Mouse (Mus musculus) gonadal fat pad, adult 2 months (tissue): Measurements from ENCODE around the gene Prss12. TPM values are rescaled to one million over a fixed set of nuclear protein-coding genes. Genes with fewer than 3 reads are reported as not detected.
"Not testable (repeated sequence)": the region's sequence is repeated elsewhere in the genome, so short reads cannot be mapped to it uniquely, and the experiment has no call there.

Experiments
- DNase-seq: peaks from one replicate; pipeline ENCODE4 v3.0.0-alpha.2; 2012; ENCODE audit warnings: low read depth
- polyA plus RNA-seq: library from polyadenylated mRNA; depleted of rRNA; stranded (reverse); fragments of >200 nt; gene quantifications from 2 replicates; pipeline ENCODE4 v1.2.3, GENCODE M21; 2012

The Prss12 gene
- polyA plus RNA-seq, 1 experiment: 5.6 TPM

- DNase-seq: no peak
Observed at GRCm38 (mm10) chr3:123476833-123477232, 30.1 kb downstream of the Prss12 start.

- DNase-seq: no peak
Observed at GRCm38 (mm10) chr3:123481266-123481665, 34.6 kb downstream of the Prss12 start.

- DNase-seq: no peak
Observed at GRCm38 (mm10) chr3:123491814-123492213, 45.1 kb downstream of the Prss12 start.

- DNase-seq: no peak
Observed at GRCm38 (mm10) chr3:123493163-123493562, 46.5 kb downstream of the Prss12 start.

- DNase-seq: no peak
Observed at GRCm38 (mm10) chr3:123495088-123495487, 48.4 kb downstream of the Prss12 start.

GRCm38 (mm10) chr3:123498787-123499186 lies 52.1 kb downstream of the Prss12 start:
- DNase-seq: no peak

GRCm38 (mm10) chr3:123501798-123502197 lies 55.1 kb downstream of the Prss12 start:
- DNase-seq: not testable (repeated sequence)

GRCm38 (mm10) chr3:123503943-123504342 lies 57.2 kb downstream of the Prss12 start:
- no peak for DNase-seq

- DNase-seq: no peak
Observed at GRCm38 (mm10) chr3:123504783-123505182, 58.1 kb downstream of the Prss12 start.

GRCm38 (mm10) chr3:123505778-123506667 lies 59.3 kb downstream of the Prss12 start:
- DNase-seq: no peak

- DNase-seq: no peak
Observed at GRCm38 (mm10) chr3:123506699-123507662, 60.3 kb downstream of the Prss12 start.

GRCm38 (mm10) chr3:123507663-123508055 lies 60.9 kb downstream of the Prss12 start:
- DNase-seq: no peak

GRCm38 (mm10) chr3:123508056-123508674 lies 61.5 kb downstream of the Prss12 start:
- DNase-seq: peak; percentile 76

- no peak for DNase-seq
Observed at GRCm38 (mm10) chr3:123508675-123509376, 62.1 kb downstream of the Prss12 start.

- DNase-seq: no peak
Observed at GRCm38 (mm10) chr3:123511818-123512217, 65.1 kb downstream of the Prss12 start.

GRCm38 (mm10) chr3:123514886-123515285 lies 68.2 kb downstream of the Prss12 start:
- DNase-seq: no peak

- no peak for DNase-seq
Observed at GRCm38 (mm10) chr3:123515600-123516359, 69.1 kb downstream of the Prss12 start.

GRCm38 (mm10) chr3:123516784-123517183 lies 70.1 kb downstream of the Prss12 start:
- DNase-seq: no peak

- DNase-seq: no peak
Observed at GRCm38 (mm10) chr3:123526313-123527067, 79.8 kb downstream of the Prss12 start.
